Mouse (Mus musculus) erythroblast, embryonic 14.5 days (primary cell): Measurements from ENCODE around the gene Ddx58.

Source experiments
- GATA1 ChIP-seq: IDR thresholded peaks from 2 replicates; pipeline ENCODE4 v1.6.1; 2012; ENCODE audit warnings: low read length, inconsistent platforms, mixed read lengths
- TAL1 ChIP-seq: IDR thresholded peaks from 3 replicates; pipeline ENCODE4 v1.6.1; 2012; ENCODE audit warnings: low read length, inconsistent platforms, mixed read lengths

DNA sequence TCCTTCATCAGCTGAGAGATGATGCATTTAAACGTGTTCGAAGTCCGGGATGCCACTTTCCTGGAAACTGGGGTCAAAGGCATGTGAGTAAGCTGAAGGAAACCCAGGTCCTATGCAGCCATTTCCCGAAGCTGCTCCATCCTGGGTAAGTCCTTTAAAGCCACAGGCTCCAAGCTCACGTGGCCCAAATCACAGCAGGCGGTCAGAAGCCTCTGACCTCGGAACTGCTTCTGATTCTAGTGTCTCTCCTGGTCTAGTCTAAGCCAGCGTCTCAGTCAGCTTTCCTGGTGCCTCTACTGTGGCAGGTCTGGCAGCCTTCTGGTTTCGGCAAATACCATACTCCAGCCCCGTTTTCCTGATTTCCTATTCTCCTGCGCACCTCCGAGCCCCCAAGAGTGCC lies 19.2 kb downstream of the Ddx58 start:
- no peak for TF ChIP-seq GATA1
- no peak for TF ChIP-seq TAL1
